Mouse (Mus musculus) fat pad, adult 2 months (tissue): Measurements from ENCODE around the gene Oog4.
"Not testable (repeated sequence)": the region's sequence is repeated elsewhere in the genome, so short reads cannot be mapped to it uniquely, and the experiment has no call there.

Experiments
- DNase-seq: peaks from one replicate; pipeline ENCODE4 v3.0.0-alpha.2; 2011; ENCODE audit warnings: low read depth, low spot score; ENCODE audit errors: extremely low read depth

Gene Oog4

DNA sequence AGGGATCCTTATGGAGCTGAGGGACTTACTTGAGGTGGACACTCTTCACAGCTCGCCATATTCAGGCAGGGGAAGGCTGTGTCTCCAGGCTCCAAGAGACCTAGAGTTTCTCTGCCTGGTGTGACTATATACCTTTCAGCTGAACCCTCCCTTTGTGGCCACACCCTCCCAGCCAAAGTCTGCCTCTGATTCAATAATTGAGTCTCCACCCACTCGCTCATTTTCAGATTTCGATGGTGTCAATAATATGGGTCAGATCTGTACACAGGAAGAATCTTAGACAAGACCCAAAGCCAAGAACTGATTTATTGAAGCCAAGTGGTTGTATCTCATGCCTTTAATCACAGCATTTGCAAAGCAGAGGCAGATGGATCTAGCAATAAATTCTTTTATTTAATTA is at the start of gene Oog4:
Gene Oog4 (minus strand): TSS at position 101 of the 400 bp plus-strand sequence.
- DNase-seq = no peak

DNA sequence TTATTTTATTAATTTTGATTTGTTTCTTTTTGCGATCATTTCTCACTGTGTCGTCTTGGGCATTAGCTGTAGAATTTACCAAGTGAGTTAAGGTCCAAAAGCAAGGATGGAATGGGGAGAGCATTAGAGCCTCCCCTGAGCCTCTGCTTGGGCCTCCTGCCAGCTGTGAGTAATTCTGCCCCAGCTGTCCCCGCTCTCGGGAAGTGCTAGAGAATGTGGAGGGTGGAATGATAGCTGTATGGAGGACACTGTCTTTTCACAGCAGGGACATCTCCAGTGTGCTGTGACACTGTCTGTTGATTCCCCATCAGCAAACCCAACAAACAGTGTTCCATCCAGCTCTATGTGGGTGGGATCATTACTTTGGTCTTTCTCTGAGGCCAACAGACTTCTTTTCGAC is 23.4 kb downstream of the Oog4 start:
- not testable (repeated sequence) for DNase-seq

DNA sequence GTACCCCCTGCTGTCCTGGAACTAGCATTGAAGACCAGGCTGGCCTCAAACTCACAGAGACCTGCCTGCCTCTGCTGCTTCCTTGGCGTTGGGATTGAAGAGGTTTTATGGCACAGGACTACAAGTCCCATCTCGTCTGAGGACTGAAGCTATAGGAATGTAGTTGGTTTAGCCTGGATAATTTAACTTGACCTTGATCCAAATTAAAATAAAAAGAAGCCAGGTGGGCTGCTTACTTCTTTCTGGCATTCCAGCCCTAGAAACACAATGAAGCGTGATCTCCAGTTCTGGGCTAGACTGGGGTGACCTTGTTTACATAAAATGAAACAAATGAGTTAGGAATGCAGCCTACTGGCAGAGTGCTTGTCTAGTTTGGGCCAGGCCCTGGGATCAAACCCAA is 36.0 kb downstream of the Oog4 start:
- DNase-seq = no peak

DNA sequence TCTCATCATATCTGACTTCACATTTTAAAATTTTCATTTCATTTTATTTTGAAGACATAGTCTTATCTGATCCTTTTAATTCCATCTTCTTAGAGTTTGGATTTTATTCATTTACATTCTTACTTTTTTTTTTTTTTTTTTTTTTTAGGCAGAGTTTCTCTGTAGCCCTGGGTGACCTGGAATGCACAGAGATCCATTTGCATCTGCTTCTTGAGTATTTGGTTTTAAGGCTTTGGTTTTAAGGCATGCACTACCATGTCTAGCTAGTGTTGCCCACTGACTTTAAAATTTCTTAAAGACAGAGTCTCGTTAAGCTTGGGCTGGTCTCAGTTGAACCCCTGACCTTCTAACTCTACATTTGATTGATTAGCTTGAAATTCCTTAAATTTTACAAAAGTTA is 36.5 kb downstream of the Oog4 start:
- DNase-seq = no peak

DNA sequence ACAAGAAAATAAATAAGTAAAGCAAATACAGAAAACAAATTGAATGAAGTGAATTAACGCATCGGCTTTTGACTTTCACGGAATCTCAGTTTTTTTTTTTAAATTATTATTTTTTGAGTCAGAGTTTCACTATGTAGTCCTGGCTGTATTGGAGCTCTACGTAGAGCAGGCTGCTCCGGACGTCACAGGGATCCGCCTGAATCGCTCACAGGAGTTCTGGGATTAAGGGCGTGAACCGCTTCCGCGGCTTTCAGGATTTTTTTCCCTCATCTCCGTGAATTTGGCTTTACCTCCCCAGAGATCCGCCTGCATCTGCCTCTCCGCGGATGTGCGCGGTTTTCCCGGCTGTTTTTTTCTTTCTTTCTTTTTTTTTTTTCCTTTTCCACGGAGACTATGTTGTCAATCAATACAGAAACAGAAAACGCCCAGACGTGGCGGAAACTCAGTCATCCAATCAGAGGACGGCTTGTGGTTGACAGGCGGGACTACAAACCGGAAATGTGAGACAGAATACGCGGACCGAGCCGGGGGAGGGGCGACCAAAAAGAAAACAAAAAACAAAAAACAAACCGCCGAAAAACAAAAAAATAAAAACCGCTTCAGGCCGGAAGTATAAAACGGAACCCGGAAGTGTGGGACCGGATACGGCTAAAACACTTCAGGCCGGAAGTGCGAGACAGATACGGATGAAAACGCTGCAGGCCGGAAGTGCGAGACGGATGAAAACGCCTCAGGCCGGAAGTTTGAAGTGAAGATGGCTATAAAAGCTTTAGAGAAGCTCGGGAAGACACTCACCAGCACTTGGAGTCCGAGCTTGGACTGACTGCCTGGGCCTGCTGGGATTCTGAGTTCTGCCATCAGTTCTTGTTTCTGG is 37.7 kb downstream of the Oog4 start, which contains the start of gene Pramef8:
Gene Pramef8 (plus strand): TSS at position 208 of the 874 bp plus-strand sequence.
- peak; percentile 71 for DNase-seq

DNA sequence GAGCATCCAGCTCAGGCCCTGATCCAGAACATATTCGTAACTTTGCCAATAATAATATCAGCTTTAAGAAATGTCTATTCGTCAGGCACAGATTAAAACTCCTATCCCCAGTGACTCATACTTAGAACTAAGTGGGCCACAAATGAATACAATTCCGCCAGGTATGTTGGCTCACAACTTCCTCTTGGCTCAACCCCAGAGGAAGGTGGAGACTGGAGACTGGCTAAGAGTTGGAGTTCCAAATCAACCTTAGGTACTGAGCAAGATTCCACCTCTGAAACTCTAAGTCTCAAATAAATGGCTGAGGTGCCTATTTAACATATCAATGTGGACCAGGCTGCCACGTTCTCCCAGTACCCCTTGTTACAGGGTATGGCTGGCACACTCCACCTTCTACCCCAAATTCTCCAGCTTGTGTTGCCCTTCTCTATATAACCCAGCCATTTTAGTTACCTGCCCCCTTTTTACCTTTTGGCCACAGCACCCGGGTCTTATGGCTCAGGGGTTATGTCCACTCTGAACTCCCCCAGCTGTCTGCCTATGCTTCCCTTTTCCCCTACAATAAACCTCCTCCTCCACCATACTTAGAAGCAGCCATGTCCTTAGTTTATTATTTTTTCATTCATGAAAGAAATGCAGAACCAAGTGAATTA is 38.4 kb downstream of the Oog4 start:
- peak; percentile 36 for DNase-seq

DNA sequence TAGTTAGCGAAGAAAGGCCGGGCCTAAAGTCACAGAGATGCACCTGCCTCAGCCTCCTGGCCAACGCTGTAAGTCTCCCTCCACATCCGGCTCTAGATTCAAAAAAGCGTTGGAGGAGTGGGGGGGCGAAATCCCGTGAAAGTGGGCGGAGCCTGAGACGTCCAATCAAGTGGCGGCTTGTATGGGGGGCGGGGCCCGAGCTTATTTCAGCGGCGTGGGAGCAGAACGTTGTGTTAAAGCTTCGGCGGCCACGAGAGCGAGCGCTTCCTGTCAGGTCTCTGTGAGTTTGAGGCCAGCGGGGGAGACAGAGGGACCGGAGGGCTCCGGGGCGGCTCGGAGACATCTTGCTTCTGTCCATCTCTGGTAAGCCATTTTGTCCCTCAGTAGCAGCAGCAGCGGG is 55.9 kb downstream of the Oog4 start, which contains the start of gene Pramel1:
Gene Pramel1 (plus strand): TSS at position 248 of the 400 bp plus-strand sequence.
- DNase-seq = no peak

DNA sequence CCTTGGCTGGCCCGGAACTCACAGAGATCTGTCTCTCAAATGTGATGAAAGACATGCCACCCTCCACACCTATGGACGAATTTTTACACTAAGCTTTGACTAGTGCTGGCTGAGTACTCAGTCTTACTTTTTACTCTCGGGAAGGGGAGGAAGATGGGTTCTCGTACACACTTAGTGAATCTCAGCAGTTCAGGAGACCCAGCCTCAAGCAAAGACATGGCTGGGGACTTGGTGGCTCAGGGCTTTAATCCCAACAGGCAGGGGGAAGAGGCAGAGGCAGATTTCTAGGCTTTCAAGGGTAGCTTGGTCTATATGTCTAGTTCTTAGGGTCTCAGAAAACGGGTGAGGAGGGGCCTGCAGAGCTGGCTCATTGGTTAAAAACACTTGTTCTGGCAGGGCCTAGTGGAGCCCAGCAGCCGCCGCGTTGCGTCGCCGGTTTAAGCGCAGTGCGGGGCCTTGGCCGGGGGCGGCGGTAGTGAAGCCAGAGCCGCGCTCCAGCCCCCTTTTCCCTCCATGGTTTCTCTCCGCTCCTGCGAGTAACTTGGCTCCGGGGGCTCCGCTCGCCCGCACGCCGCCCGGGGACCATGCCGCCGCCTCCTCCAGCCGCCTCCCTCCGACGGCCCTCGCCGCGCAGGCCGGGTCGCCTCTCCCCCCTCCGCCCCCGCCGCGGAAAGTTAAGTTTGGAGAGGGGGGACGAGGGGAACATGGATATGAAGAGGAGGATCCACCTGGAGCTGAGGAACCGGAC is 61.0 kb downstream of the Oog4 start:
- no peak for DNase-seq
